Mouse (Mus musculus): ENCODE measurements at regions not wholly inside any gene's neighbourhood (a gene's known extent, or its start where the extent isn't known, plus 50 kb on each side); places are given as distances from the start of the nearest gene placed in this dataset.
A peak's percentile ranks its signal among the peaks of the same experiment; 100 is the strongest.

DNA sequence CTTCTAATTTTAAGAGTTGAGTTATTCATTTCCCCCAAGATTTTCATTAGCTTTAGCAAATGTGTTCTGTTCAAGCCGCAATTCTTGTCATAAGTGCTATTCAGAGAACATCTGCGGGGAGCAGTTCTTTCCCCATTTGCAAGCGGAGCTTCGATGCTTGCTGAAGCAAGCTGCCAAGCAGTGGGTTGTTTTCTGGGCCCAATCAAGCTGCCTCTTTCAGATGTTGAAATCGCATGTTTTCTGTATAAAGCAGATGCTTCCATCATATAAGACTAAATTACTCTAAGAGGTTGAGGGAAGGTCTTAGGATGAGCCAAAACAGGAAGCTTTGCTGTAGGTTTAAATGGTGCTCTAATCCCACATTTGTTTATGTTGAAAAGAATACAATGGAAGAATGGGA is 547.4 kb downstream of the Abca13 start:
- peak; percentile 13 to 37 for DNase-seq (ENCODE audit: low spot score in 2 of 2)

DNA sequence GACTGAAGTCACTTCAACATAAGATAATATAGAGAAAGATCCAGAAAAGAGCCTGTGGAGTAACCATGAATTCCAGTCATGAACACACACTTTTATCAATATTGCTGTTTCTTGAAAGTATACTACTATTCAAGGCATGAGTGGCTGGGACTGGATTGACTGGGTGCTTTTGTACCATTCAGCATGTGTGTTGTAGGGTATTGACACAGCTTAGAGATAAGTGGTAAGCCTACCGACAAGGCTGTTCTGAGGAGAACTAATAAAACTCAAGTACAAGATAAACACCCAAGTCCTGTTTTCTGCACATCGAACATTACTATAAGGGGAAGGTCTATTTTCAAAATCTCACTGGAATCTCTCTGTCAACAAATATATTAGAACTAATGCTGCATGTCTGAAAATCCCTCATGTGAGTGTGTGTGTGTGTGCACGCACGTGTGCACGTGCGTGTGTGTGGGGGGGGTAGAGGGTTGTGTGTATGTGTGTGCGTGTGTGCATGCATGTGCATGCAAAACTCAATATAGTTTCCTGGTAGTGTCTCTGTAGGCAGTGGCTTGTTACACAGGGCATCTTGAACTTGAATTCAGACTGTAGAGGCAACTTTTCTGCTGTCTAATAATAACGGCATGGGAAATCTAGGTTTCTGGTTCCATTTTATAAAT is 588.6 kb downstream of the Abca13 start:
- DNase-seq (ENCODE audit: low spot score in 2 of 2), result no peak

DNA sequence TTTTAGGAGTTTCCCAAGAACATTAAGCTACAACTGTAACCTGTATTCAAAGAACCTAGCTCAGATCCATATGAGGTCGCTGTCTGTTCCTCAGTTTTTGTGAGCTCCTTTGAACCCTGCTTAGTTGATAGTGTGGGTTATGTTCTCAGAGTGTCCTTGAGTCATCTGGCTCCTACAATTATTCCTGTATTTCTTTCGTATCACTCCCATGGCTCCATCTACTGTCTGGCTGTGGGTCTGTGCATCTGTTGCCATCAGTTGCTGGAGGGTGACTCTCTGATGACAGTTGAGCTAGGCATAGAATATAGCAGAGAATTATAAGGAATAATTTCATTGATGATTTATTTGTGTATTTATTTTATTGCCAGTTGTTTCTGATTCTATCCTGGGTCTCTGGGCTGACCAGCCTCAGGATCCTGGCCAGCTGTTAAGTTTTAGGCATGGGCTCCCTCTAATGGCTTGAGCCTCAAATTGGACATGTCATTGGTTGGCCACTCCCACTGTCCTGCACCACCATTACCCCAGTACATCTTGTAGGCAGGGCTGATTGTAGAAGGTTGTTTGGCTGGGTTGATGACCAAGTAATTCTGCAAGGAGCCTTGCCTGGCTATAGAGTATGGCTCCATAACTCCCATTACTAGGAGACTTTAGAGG is 601.6 kb downstream of the Abca13 start:
- no peak for DNase-seq (ENCODE audit: low spot score in 2 of 2)

DNA sequence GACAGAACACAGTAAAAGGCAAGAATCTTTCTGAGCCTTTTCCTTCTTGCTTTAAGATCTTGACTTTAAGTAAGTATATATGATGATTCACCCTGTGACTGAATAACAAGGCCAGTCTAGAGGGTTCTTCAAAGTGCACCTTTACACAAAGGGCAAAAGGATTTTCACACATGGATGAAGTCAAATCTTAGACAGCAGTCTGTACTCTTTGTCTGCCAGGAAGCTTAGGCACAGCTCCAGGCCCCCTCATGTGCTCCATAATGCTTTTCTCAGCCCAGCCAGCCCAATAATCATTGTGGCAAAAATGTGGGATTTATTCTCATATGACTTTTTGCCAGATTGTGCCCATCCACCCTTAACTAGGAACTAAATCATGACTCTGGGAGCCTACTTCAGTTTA is 647.9 kb downstream of the Abca13 start:
- DNase-seq (ENCODE audit: low spot score in 2 of 2), result no peak

DNA sequence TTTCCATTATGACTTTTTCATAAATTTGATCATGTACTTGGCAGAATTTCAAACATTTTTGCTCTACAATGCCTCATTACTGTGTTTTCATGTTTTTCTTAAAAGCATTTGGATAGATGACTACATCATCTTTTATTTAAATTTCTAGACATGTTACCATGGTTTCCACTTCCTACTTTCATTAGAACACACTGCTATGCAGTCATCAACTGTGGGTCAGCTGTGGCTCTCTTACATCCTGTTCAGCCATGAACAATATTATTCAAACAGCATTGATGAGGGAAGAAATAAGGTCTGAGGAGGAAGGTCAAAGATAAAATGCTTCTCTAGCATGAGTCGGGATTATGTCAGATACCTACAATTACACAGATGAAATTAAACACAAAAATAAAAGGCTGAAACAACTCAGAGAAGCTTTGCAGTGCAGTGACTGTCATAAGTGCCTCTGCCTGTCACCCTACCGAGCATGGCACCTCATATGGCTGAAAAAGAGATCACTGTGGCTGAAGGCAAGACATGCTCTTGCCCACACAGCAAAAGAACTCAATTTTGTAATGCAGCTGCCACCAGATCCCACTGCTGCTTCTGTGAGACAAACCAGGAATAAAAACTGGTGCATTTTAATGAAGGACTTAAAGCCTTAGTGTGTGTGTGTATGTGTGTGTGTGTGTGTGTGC is 676.9 kb downstream of the Abca13 start:
- DNase-seq (ENCODE audit: low spot score in 2 of 2), result no peak
